In genomic region chr16:5627117-5627909, GRCm38 (mm10) we compare ENCODE assay signal across 20 mouse cellular contexts.
A peak's percentile ranks its signal among the peaks of the same experiment; 100 is the strongest.
DNase-seq lines count a peak whose midpoint lies in the region; ATAC-seq and TF ChIP-seq lines count a peak whose summit lies in the region.
"Had no signal": no experiment of that assay in that cellular context is flagged by ENCODE, and none has a peak within 500 bp of the region (broad histone marks: within the 10 kb centered on the region; RNA-seq: fewer than 3 reads in every experiment).

No protein-coding gene starts in this region.

- H3K4me2 ChIP-seq in kidney, embryonic 16.5 days (replicated peaks; ENCODE audit: low read depth, low read length): no peak overlapping the region
- H3K4me2 ChIP-seq: embryonic facial prominence, embryonic 12.5 days; forebrain, embryonic 12.5 days; heart, embryonic 13.5 days; hindbrain, embryonic 15.5 days had no signal

- no peaks in the 10 kb centered on the region for H3K36me3 ChIP-seq in kidney, embryonic 16.5 days (ENCODE audit: insufficient read depth, low read length)
- no peaks in the 10 kb centered on the region for H3K36me3 ChIP-seq in kidney, adult 2 months (ENCODE audit: control insufficient read depth, insufficient read depth, low read length)
- no peaks in the 10 kb centered on the region for H3K36me3 ChIP-seq in thymus, adult 2 months (ENCODE audit: control insufficient read depth, insufficient read depth, low read length)
- H3K36me3 ChIP-seq: embryonic facial prominence, embryonic 12.5 days; forebrain, embryonic 12.5 days; heart, embryonic 13.5 days; hindbrain, embryonic 15.5 days had no signal

- no peak overlapping the region for H3K4me3 ChIP-seq in kidney, embryonic 16.5 days (ENCODE audit: low read length)
- H3K4me3 ChIP-seq in kidney, adult 2 months (ENCODE audit: insufficient read depth, low read depth, low read length): no peak overlapping the region
- no peak overlapping the region for H3K4me3 ChIP-seq in thymus, adult 2 months (ENCODE audit: control insufficient read depth, insufficient read depth, low read length)
- H3K4me3 ChIP-seq: embryonic facial prominence, embryonic 12.5 days; forebrain, embryonic 12.5 days; heart, embryonic 13.5 days; hindbrain, embryonic 15.5 days had no signal

- H3K9ac ChIP-seq in kidney, embryonic 16.5 days (replicated peaks; ENCODE audit: low read length): no peak overlapping the region
- H3K9ac ChIP-seq: embryonic facial prominence, embryonic 12.5 days; forebrain, embryonic 12.5 days; heart, embryonic 13.5 days; hindbrain, embryonic 15.5 days had no signal

- 22% methylated on average over 5 of the region's 5 CpGs for WGBS in kidney, embryonic 16.5 days
- WGBS in kidney, adult 2 months: 18% methylated on average over 5 of the region's 5 CpGs
- 16% methylated on average over 5 of the region's 5 CpGs for WGBS in thymus, adult 2 months

- H3K27me3 ChIP-seq in kidney, embryonic 16.5 days (ENCODE audit: insufficient read depth, low read length): no peaks in the 10 kb centered on the region
- H3K27me3 ChIP-seq in kidney, adult 2 months (replicated peaks; ENCODE audit: control insufficient read depth, insufficient read depth, low read length): no peaks in the 10 kb centered on the region; the same call in 1 of the 2 replicates
- H3K27me3 ChIP-seq in thymus, adult 2 months (ENCODE audit: control insufficient read depth, insufficient read depth, low read length): no peaks in the 10 kb centered on the region
- H3K27me3 ChIP-seq: embryonic facial prominence, embryonic 12.5 days; forebrain, embryonic 12.5 days; heart, embryonic 13.5 days; hindbrain, embryonic 15.5 days had no signal

- H3K27ac ChIP-seq in kidney, embryonic 16.5 days (ENCODE audit: low read length): no peak overlapping the region
- H3K27ac ChIP-seq in kidney, adult 2 months (ENCODE audit: insufficient read depth, low read depth, low read length): no peak overlapping the region
- no peak overlapping the region for H3K27ac ChIP-seq in thymus, adult 2 months (ENCODE audit: control insufficient read depth, insufficient read depth, low read length)
- H3K27ac ChIP-seq: embryonic facial prominence, embryonic 12.5 days; forebrain, embryonic 12.5 days; heart, embryonic 13.5 days; hindbrain, embryonic 15.5 days had no signal

- no peak for TF ChIP-seq POLR2A in kidney, adult 2 months (IDR thresholded peaks at IDR 0.05; ENCODE audit: low read depth, low read length)
- TF ChIP-seq POLR2A in thymus, adult 2 months (IDR thresholded peaks at IDR 0.05; ENCODE audit: control insufficient read depth, extremely low read depth, insufficient read depth, low read length, poor library complexity): no peak

- DNase-seq in kidney, adult 2 months: no peak
- DNase-seq in kidney, postnatal 4 days: peak; percentile 18 to 27
- no peak for DNase-seq in kidney, adult 11 months
- DNase-seq in Muller cell, postnatal 12 days (ENCODE audit: inconsistent ontology term): peak; percentile 75
- DNase-seq in layer of hippocampus, adult 18-20 months (ENCODE audit: low spot score in 2 of 2): no peak
- DNase-seq in thymus, adult 2 months: no peak
- DNase-seq: adrenal gland, adult 2 months; B cell, adult 2 months; cerebellum, adult 11-12 months; cerebellum, adult 9-10 months; cerebellum, postnatal 25 days; gastrocnemius, postnatal 14 days; heart, postnatal 36 days had no signal

- no peak for TF ChIP-seq CTCF in kidney, adult 2 months (conservative IDR thresholded peaks at IDR 0.05; ENCODE audit: insufficient read depth, insufficient read length, low read depth, low read length)
- no peak for TF ChIP-seq CTCF in thymus, adult 2 months (IDR thresholded peaks at IDR 0.05; ENCODE audit: borderline replicate concordance, control insufficient read depth, extremely low read depth, insufficient read depth, low read length, poor library complexity)

- peaks cover 23% of the 10 kb centered on the region for H3K4me1 ChIP-seq in kidney, embryonic 16.5 days (ENCODE audit: insufficient read depth, low read length)
- no peaks in the 10 kb centered on the region for H3K4me1 ChIP-seq in kidney, adult 2 months (ENCODE audit: control insufficient read depth, insufficient read depth, low read length)
- no peaks in the 10 kb centered on the region for H3K4me1 ChIP-seq in thymus, adult 2 months (replicated peaks; ENCODE audit: control insufficient read depth, insufficient read depth, low read length)
- H3K4me1 ChIP-seq: embryonic facial prominence, embryonic 12.5 days; heart, embryonic 13.5 days had no signal

- peak; percentile 65 for ATAC-seq in kidney, embryonic 16.5 days (ENCODE audit: low FRiP score, low TSS enrichment)
- ATAC-seq: CD4-positive, CD25-positive, alpha-beta regulatory T cell, adult 4 months; forebrain, embryonic 16.5 days had no signal

- H3K9me3 ChIP-seq in kidney, embryonic 16.5 days (ENCODE audit: low read length): no peaks in the 10 kb centered on the region
- H3K9me3 ChIP-seq: embryonic facial prominence, embryonic 12.5 days; forebrain, embryonic 12.5 days; heart, embryonic 13.5 days; hindbrain, embryonic 15.5 days had no signal

Comparison
In these comparisons a context has a peak if more than half of its experiments do, and no peak if none do; other contexts are left out.
1. DNase-seq: peak in kidney, postnatal 4 days (2 of 2) and Muller cell, postnatal 12 days (single experiment); none in kidney, adult 2 months (single experiment), kidney, adult 11 months (single experiment), layer of hippocampus, adult 18-20 months (0 of 2) and thymus, adult 2 months (single experiment).